Mouse (Mus musculus): ENCODE results near the gene Asb15. TPM values are rescaled to one million over a fixed set of nuclear protein-coding genes. Genes with fewer than 3 reads are reported as not detected.

Asb15 gene
- total RNA-seq, 2 experiments from 2014 or later: not detected

DNA sequence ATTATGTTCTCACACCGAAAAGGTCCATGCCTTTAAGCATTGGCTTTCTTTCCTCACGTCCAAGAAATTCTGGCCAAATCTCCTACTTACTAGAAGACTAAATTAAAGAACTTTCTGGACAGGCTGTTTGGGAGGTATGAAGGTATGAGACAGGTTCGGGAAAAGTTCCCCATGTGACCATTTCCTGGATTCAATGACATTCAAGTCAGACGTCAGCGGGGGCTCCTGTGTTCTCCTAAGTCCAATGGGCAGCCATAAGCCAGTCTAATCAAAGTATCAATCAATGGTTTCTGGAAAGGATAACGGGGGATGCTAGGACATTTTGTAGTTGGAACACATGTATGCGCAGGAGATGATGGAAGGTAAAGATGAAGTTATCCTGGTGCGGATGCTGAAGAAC, 77.7 kb downstream of the Asb15 start:
- DNase-seq (ENCODE audit: extremely low spot score in 1 of 2, low spot score in 1 of 2): no peak

DNA sequence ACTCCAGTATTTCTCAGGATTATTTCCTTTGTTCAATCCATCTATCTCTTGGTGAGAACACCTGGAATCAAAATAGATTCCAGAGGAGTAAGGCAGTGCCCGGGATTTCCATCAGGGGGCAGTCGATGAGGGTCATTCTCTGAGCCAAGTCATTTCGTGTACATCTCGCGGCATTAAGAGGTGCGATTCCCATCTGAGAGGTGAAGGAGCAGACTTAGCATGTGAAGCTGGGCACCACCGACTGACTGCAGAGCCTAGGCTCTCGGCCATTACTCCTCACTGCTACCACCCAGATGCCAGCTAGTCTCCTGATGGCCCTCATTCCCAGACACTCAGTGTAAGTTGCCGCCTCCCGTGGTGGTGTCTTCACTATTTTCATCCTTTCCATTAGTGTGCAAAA, 78.6 kb downstream of the Asb15 start:
- DNase-seq (ENCODE audit: extremely low spot score in 1 of 2, low spot score in 1 of 2): no peak

DNA sequence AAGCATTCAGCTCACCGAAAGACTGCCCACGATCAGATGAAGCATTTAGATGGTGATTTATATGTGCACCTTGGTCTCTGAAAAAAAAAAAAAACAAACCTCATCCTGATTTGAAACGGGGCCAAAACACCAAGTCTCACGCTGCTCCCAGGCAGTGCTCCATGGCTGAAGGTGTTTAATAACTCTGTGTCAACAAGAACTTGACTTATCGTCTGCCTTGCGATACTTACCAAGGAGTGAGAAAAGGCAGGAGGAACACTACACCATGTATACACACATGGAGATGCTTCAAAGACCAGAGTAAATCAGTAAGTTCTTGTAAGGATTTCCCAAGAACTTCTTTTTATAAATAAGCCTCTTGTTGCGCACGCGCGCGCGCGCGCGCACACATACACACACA, 79.6 kb downstream of the Asb15 start:
- no peak for DNase-seq (ENCODE audit: extremely low spot score in 1 of 2, low spot score in 1 of 2)

DNA sequence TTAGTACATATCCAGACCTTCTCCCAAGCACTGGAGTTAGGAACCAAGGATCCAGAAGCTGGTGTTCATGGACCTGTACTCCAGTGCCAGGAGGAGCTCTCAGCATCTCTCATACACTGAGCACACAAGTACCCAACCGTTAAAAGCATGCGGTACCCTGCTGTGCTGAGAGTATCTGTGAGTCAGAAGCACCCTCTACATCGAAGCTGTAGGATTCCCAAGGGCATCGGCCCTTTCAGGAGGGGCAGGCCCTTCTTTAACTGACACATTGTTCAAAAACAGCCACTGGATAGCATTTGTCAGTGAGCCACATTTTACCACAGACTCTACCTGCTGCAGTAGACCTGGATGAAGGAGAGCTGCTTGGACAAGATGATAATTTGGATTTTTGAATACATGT, 80.2 kb downstream of the Asb15 start:
- no peak for DNase-seq (ENCODE audit: extremely low spot score in 1 of 2, low spot score in 1 of 2)

- DNase-seq (ENCODE audit: extremely low spot score in 1 of 2, low spot score in 1 of 2): no peak
These were observed 80.7 kb downstream of the Asb15 start for GRCm38 (mm10) chr6:24608682-24609081.

- DNase-seq (ENCODE audit: extremely low spot score in 1 of 2, low spot score in 1 of 2): no peak
These were observed 81.6 kb downstream of the Asb15 start for GRCm38 (mm10) chr6:24609531-24609930.

DNA sequence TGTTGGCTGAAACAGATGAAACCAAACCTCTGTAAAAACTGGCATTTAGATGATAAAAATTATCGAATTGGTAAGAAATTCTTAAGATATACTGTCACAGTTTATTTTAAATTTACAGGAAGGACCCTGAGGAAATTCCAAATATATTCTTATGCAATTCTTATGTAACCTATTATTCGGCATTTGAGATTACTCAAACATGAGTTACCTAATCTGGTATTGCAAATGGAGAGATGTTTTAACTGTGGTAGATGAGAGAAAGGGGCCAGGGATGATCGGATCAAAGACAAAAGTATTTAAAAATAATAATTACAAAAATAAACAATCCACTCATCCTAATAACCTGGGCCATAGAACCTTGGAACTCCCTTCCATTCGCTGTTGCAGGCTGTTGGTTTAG, 82.4 kb downstream of the Asb15 start:
- DNase-seq (ENCODE audit: extremely low spot score in 1 of 2, low spot score in 1 of 2): no peak

- DNase-seq (ENCODE audit: extremely low spot score in 1 of 2, low spot score in 1 of 2): no peak
These were observed 84.3 kb downstream of the Asb15 start for GRCm38 (mm10) chr6:24612074-24612755.

DNA sequence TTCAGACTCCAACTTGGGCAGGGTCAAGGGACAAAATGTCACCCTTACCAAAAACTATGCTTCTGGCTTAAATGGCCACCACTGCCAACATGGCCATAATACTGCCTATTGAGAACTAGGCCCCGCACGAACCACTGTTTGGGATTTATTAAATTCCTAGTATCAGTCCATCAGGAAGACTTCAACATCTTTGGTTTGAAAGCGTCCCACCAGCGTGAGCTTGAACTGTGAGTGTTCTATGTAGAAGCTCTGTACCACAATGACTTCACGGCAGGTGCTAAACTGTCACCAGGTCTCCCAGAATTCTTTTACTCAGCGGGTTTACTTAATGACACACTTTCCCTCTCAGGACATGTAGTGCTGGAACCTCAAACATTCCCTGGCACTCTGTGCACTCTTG, 85.4 kb downstream of the Asb15 start:
- DNase-seq (ENCODE audit: extremely low spot score in 1 of 2, low spot score in 1 of 2): no peak

DNA sequence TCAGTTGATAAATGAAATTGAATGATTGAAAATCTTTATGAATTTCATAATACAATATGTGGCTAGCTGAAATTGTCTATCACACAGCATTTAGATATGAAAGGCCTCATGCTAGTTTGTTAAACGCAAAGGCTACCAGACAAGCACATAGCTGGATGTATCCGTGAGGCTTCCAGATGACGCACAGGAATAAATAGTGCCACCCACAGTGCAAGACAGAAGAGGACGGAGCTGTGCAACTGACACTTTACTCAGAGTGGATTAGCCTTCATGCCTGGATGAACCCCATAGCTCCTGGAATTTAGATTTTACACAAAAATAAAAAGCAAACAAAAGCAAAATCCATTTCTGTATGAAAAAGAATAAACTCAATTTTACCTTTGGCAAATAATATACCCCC, 86.0 kb downstream of the Asb15 start:
- no peak for DNase-seq (ENCODE audit: extremely low spot score in 1 of 2, low spot score in 1 of 2)

GRCm38 (mm10) chr6:24616746-24617145, 88.8 kb downstream of the Asb15 start:
- DNase-seq (ENCODE audit: extremely low spot score in 1 of 2, low spot score in 1 of 2): no peak

DNA sequence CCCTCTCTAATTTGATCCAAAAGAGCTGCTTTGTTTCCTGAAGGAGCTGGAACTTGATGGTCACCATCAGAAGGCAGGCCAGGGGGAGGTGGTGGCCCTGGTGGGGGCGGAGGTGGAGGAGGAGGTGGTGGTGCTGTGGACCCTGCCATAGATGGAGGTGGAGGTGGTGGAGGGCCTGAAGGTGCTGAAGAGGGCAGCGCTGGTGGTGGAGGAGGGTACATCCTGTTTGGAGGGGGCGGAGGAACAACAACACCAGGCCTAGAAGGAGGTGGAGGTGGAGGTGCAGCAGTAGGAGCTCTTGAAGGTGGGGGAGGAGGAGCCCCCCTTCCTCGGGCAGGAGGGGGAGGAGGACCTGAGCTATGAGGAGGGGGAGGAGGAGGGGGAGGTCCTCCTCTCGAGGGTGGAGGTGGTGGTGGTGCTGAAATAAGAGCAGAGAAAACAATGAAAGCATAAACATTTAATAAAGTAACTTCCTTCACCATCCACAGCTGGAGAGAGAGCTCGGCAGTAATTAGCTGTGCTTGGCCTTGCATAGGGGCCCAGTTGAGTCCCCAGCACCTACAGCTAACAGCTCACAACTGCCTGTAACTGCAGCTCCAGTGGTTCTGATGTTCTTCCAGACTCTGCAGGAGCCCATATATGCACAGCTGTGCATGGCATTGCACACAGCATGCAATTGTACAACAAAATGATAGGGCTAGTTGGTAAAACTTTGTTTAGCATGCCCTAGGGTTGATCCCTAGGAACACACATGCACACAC, 91.5 kb downstream of the Asb15 start:
- DNase-seq (ENCODE audit: extremely low spot score in 1 of 2, low spot score in 1 of 2): no peak

DNA sequence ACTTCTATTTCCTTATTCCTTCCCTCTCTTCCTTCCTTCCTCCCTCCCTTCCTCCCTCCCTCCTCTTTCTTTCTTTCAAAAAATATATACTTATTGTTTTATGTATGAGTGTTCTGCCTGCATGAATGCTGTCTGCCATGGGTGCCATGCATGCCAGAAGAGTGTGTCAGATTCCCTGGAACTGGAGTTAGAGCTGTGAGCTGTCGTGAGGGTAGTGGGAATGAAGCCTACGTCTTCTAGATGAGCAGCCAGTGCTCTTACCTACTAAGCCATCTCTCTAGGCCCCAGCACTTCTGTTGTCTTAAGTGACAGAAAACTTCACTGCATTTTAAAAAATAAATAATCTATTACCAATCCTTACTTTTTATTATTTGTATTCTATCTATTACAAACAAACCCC, 93.0 kb downstream of the Asb15 start:
- no peak for DNase-seq (ENCODE audit: extremely low spot score in 1 of 2, low spot score in 1 of 2)

DNA sequence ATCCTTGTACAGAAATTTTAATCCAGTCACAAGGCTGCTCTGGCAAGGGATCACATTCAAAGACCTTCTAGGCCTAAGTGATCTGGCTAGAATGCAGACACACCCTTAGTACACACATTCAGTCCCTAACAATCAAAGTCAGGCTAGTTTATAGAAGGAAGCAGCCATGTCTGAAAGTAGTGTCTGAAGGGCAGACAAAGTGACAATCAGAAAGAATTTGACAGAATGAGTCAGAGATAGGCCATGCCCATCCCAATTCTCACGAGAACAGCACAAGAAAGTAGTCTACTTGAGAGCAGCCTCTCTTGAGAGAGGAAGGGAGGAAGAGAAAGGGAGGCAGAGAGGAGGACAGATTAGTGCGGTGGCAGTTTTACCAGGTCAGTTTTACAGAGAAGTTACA, 94.2 kb downstream of the Asb15 start:
- no peak for DNase-seq (ENCODE audit: extremely low spot score in 1 of 2, low spot score in 1 of 2)

Other genes with a start within 250 kb of the Asb15 start
- 1 to 10 TPM; 1.7 to 2.0 TPM for gene Iqub, start 13.1 kb upstream of the Asb15 start, total RNA-seq (2021)
- gene Ndufa5, start 131 bp upstream of the Asb15 start, total RNA-seq (2021): 100 to 1,000 TPM; 278 to 314 TPM
- gene Lmod2, start 69.6 kb downstream of the Asb15 start, total RNA-seq (2021): not detected
- 100 to 1,000 TPM; 137 to 141 TPM for gene Wasl, start 136.9 kb downstream of the Asb15 start, total RNA-seq (2021)
- gene Hyal6, start 205.1 kb downstream of the Asb15 start, total RNA-seq (2021): not detected
- not detected for gene Hyal4, start 220.2 kb downstream of the Asb15 start, total RNA-seq (2021)

Data from layer of hippocampus, postnatal 25 days (tissue).